Mouse (Mus musculus) kidney, postnatal 25 days (tissue): ENCODE results near the gene 1520401A03Rik.
A peak's percentile ranks its signal among the peaks of the same experiment; 100 is the strongest.

ENCODE experiments used
- DNase-seq, 2 experiments: peaks; one replicate each; pipeline ENCODE4 v3.0.0; 2021; ENCODE audit warnings: mixed read lengths in 2 of 2

Gene 1520401A03Rik

GRCm38 (mm10) chr17:23742210-23742793, 19.7 kb upstream of the 1520401A03Rik start:
- peak; percentile 46 to 65 for DNase-seq

GRCm38 (mm10) chr17:23741359-23742209, 19.0 kb upstream of the 1520401A03Rik start:
- no peak for DNase-seq

DNA sequence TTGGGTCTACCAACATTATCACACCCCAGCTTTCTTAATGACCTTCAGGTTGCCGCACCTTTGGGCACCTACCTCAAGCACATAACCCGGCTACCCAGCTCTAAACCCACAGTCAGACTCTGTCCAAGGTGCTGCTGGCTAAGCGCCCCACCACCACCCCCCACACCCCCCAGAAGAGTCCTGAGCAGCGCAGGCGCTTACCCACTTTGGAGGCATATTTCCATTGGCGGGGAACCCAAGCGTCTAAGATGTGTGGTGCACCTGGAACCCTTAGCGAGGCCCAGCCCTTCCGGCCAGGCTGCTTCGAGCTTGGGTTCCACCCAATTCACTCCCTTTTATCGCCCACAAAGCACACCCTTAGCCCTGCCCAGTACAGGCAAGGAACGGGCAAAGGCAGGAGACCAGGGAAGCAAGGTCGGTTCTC, 18.0 kb upstream of the 1520401A03Rik start, which contains the start of gene Paqr4:
Gene Paqr4 (minus strand): TSS at position 270 of the 424 bp plus-strand sequence.
- DNase-seq, result no peak

DNA sequence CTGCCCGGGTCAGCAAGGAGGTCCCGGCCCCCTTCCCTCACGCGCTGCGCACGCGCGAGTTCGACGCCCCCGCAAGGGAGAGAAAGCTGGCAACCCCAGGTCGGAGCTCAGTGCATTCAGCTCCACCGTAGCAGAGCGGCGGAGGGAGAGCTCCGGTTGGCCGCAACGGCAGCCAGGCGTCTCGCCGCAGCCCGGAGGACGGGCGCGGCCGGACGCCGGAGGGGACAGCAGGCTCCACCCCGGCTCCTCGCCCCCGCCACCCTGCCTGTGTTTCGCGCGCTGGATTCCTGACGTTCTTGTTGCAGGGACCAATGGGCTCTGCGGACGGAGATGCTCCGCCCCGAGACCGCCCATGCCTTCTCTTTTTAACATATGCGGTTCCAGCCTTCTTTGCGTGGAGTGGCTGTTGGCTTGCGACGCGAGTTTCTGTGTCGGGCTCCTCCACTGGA, 17.6 kb upstream of the 1520401A03Rik start:
- DNase-seq, result peak; percentile 90 to 94

DNA sequence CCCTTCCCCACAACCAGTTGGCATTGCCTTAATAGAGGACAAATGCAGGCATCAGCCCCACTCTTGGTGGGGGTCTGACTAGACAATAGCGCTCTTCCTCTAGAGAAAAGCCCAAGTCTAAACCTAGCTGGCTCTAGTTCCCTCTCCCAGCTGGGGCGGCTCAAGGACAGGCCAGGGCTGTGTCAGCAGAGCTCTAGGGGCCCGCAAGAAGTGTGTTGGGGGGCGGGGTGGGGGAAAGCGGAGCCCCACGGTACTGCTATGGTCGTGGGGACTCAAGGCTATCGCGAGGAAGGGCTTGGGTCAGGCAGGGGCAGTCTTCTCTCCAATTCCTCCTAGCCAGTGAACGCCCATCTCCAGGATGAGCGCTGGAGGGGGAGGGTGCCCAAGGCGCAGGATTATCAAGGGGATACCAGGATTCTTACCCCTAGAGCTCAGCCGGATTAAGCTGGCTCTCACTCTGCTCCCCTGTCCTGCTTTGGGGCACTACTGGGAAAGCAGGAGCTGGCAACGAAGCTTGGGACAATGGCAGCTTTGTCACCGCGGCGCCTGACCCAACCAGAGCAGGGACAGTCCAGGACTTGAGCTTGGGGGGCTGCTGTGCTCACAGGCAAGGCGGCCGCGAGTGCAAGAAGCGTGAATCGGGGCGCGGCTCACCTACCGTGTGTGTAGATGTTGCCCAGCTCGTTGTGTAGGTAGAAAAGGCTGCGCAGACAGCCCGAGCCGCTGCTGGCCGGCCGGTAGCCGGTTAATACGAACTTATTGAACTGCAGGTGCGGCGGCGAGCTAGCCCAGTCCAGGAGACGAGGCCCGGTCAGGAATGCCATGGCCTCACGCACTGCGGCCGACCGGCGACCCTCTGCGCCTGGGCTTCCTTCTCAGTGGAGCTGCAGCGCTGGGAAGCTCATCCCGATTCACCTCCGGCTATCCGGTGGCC, 16.9 kb upstream of the 1520401A03Rik start:
- peak in 1 of 2 experiments; percentile 24 for DNase-seq

- no peak for DNase-seq
Observed at GRCm38 (mm10) chr17:23738836-23739201, 16.2 kb upstream of the 1520401A03Rik start.

GRCm38 (mm10) chr17:23737493-23738445, 15.2 kb upstream of the 1520401A03Rik start:
- peak in 1 of 2 experiments; percentile 31 for DNase-seq

- peak in 1 of 2 experiments; percentile 55 for DNase-seq
Observed at GRCm38 (mm10) chr17:23734341-23734740, 11.8 kb upstream of the 1520401A03Rik start.

- no peak for DNase-seq
Observed at GRCm38 (mm10) chr17:23730441-23730840, 7.9 kb upstream of the 1520401A03Rik start.

- DNase-seq, result peak; percentile 71 to 89
Observed at GRCm38 (mm10) chr17:23726758-23727142, 4.2 kb upstream of the 1520401A03Rik start.

DNA sequence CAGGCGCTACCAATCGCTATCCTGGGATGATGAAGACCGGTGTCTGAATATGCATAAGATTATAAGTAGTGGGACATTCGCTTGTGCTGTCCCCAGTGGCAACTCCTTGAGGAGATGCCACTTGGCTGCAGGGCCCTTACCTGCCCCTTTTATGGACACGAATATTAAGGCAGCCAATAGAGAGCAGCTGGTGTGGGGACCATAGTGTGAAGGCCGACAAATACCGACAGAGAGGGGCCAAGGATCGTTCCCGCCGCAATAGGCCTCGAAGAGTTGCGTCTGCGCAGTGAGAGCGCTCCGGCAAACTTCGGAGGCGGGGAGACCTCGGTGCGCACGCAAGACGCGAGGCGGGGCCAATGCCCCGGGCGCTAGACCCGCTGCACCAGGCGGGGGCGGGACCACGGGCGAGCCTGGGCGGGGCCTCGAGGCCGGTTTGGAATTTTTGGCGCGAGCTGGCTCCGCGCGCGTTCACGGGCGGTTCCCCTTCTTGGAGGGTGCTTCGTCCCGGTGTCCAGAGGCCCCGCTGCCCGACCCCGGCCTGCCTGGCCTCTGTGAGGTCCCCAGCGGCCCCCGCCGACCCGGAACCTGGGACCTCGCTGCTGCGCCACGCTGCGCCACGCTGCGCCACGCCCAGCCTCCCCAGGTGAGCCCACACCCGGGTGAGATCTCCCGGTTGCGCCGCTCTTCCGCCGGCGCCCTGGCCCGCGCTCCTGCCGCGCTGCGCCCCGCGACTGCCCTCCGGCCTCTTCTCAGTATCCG, 3.6 kb upstream of the 1520401A03Rik start, which contains the start of gene Pkmyt1:
Gene Pkmyt1 (plus strand): TSS at position 338 of the 759 bp plus-strand sequence.
- peak; percentile 95 to 96 for DNase-seq

DNA sequence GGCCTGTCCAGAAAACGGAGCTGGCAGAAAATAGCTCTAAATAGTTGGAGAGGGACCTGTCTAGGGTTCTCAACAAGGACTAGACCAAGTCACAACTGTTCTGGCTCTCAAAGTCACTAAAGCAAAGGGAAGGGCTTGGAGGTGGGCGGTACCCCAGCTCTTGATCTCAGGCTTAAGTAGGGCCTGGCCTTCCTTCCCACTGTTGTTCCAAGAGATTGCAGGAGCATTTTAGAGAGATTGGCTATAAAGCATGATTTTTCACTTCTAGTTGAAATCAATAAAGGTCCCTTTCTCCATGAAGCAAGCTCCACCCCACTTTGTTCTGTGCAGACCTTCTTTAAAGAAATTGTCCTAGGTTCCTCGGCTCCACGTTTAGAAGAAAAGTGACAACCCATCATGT, 2.9 kb upstream of the 1520401A03Rik start:
- DNase-seq, result no peak

DNA sequence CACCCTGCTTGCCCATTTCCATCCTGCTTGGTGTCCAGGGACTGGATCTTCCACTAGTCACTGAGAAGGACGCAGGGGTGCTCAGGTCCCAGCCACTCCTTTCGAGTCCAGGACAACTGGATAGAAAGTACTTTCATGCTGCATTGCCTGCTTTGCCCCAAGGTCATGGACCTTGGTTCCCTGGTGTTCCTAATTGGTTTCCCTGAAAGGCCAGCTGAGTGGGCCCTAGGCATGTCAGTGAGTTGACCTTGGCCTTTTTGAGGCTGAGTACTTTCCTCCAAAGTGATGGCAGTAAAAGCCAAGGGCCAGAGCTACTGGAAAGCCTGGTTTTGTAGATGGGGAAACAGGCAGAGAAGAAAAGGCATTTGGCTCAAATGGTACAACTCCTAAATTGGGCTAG, 697 bp downstream of the 1520401A03Rik start:
- DNase-seq, result no peak

DNA sequence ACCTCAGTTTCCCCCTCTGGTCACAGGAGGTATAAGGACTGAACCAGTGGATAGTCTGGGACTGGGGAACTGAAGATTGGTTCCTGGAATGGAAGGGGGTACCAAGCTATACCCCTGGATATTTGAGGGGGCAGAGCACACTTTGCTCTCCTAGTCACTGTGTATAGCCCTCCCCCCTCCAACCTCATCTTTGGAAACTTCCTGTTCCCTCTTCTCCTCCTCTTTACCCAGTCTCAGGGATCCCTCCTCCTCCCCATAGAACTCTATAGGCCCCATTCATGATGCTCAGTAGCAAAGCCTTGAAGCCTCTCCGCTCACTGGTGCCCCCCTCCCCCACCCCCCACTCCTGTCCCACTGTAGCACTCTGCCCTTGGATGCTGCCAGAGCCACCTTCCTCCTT, 3.1 kb downstream of the 1520401A03Rik start:
- no peak for DNase-seq

- no peak for DNase-seq
Observed at GRCm38 (mm10) chr17:23717003-23717402, 5.6 kb downstream of the 1520401A03Rik start.

- peak; percentile 76 to 82 for DNase-seq
Observed at GRCm38 (mm10) chr17:23706212-23706611, 16.4 kb downstream of the 1520401A03Rik start.

GRCm38 (mm10) chr17:23705525-23706104, 17.0 kb downstream of the 1520401A03Rik start:
- no peak for DNase-seq

DNA sequence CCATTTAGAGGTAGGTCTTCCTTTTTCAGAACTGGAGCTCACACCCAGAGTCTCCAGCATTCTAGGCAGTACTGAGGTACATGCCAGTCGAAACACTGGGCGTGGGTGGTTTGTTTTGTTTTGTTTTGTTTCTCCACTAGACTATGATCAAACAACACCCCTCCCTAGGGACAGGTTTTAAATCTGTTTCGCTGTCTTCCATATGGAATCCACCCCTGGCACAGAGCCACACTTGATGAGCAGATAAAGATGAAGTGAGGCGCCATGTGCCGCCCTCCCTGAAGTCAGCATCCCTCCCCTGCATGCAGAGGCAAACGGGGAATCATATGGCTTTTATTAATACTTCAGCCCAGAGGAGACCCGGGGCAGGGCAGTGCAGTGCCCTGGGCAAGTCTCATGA, 17.8 kb downstream of the 1520401A03Rik start:
- no peak for DNase-seq

GRCm38 (mm10) chr17:23703301-23703700, 19.3 kb downstream of the 1520401A03Rik start:
- no peak for DNase-seq

- DNase-seq, result peak; percentile 96 to 98
Observed at GRCm38 (mm10) chr17:23700079-23700478, 22.5 kb downstream of the 1520401A03Rik start.
